Mouse (Mus musculus): ENCODE measurements around the gene Ifi47.

DNA sequence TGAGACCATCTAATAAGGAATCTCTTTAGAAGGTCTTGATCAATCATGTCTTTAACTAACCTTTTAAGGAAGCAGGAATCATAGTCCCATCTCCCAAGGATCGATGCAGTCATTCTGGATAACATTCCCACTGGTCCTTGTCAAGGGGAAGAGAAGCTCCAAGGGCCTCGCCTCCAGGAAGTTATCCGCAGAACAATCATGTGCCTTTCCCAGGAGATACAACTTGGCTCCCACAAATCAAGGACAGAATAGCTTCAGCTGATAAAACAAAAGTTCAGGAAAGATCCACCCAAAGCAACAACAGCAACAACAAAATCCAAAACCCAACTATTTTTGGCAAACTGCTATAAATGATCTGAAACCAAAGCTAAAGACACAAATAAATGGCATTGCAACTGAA, 43.2 kb downstream of the Ifi47 start:
- TF ChIP-seq CTCF (IDR thresholded peaks at IDR 0.05; ENCODE audit: borderline replicate concordance, control insufficient read depth, extremely low read depth, insufficient read depth, low read length, poor library complexity) (no peak), POLR2A (IDR thresholded peaks at IDR 0.05; ENCODE audit: control insufficient read depth, extremely low read depth, insufficient read depth, low read length, poor library complexity) (no peak)
